ENCODE assay signal across 10 mouse cellular contexts in genomic region chr4:43724764-43725163, GRCm38 (mm10). TPM values are rescaled to one million over a fixed set of nuclear protein-coding genes. Genes with fewer than 3 reads are reported as not detected.
DNase-seq lines count a peak whose midpoint lies in the region; ATAC-seq and TF ChIP-seq lines count a peak whose summit lies in the region.
"Had no signal": no experiment of that assay in that cellular context is flagged by ENCODE, and none has a peak within 500 bp of the region (broad histone marks: within the 10 kb centered on the region; RNA-seq: fewer than 3 reads in every experiment).

No protein-coding gene starts in this region.

- no peak overlapping the region for H3K9ac ChIP-seq in MEL (ENCODE audit: control insufficient read depth, low read depth, low read length, poor library complexity, severe bottlenecking)
- no peak overlapping the region for H3K9ac ChIP-seq in stomach, postnatal 0 days (ENCODE audit: low read length)
- H3K9ac ChIP-seq: stomach, embryonic 15.5 days had no signal

- no peak for TF ChIP-seq POLR2A in MEL (IDR thresholded peaks at IDR 0.05; ENCODE audit: control insufficient read depth in 1 of 2, insufficient read depth in 1 of 2, low read depth in 1 of 2, low read length in 2 of 2, poor library complexity in 1 of 2)

- intact Hi-C loops in heart, postnatal 14 days (cut with DNase I) = loop anchor here (1.0 to 2.0 kb wide), 2 partner anchors 38 to 137 kb away; no protein-coding TSS in a partner anchor

- peak; percentile 77 for DNase-seq in adrenal gland, postnatal 14 days
- no peak for DNase-seq in adrenal gland, postnatal 4 days (ENCODE audit: low spot score in 2 of 2)
- peak in 1 of 2 experiments; percentile 32 for DNase-seq in layer of hippocampus, adult 2 months (ENCODE audit: low spot score in 2 of 2)
- no peak for DNase-seq in layer of hippocampus, adult 18-20 months (ENCODE audit: low spot score in 2 of 2)
- DNase-seq in MEL (ENCODE audit: low read depth, low spot score) = peak; percentile 49
- DNase-seq in heart, postnatal 14 days = peak; percentile 67 to 81
- DNase-seq in stomach, postnatal 0 days (ENCODE audit: low spot score) = peak; percentile 59
- DNase-seq in left cerebral cortex, adult 8-10 months (ENCODE audit: low spot score in 2 of 2) = no peak

- no peak for ATAC-seq in stomach, postnatal 0 days (ENCODE audit: low FRiP score, low TSS enrichment)

- 26% methylated on average over 1 of the region's 1 CpGs for WGBS in stomach, postnatal 0 days

- H3K9me3 ChIP-seq in MEL (replicated peaks; ENCODE audit: insufficient read depth, low read length) = no peaks in the 10 kb centered on the region
- no peaks in the 10 kb centered on the region for H3K9me3 ChIP-seq in stomach, postnatal 0 days (ENCODE audit: control insufficient read depth, low read length)
- H3K9me3 ChIP-seq: stomach, embryonic 15.5 days had no signal

- peaks cover 6 to 10% of the 10 kb centered on the region in 2 experiments; a peak in 3 of 4 replicates for H3K27me3 ChIP-seq in MEL (ENCODE audit: control insufficient read depth in 1 of 2, insufficient read depth in 2 of 2, low read length in 2 of 2)
- H3K27me3 ChIP-seq in stomach, postnatal 0 days (ENCODE audit: control insufficient read depth, insufficient read depth, low read length) = no peaks in the 10 kb centered on the region
- H3K27me3 ChIP-seq: stomach, embryonic 15.5 days had no signal

- no peak overlapping the region for H3K4me2 ChIP-seq in stomach, postnatal 0 days (replicated peaks; ENCODE audit: low read depth)
- H3K4me2 ChIP-seq: stomach, embryonic 15.5 days had no signal

- no peaks in the 10 kb centered on the region for H3K79me2 ChIP-seq in MEL (ENCODE audit: control insufficient read depth, insufficient read depth, low read length, poor library complexity)

- peaks cover 0 to 16% of the 10 kb centered on the region in 2 experiments; a peak in 2 of 4 replicates for H3K4me1 ChIP-seq in MEL (ENCODE audit: control insufficient read depth in 1 of 2, insufficient read depth in 2 of 2, low read length in 2 of 2)
- peaks cover 20% of the 10 kb centered on the region for H3K4me1 ChIP-seq in stomach, postnatal 0 days (replicated peaks; ENCODE audit: control insufficient read depth, insufficient read depth)

- H3K4me3 ChIP-seq in layer of hippocampus, adult 2 months = no peak overlapping the region
- H3K4me3 ChIP-seq in MEL (ENCODE audit: control insufficient read depth in 1 of 2, insufficient read depth in 1 of 2, low read depth in 2 of 2, low read length in 2 of 2) = no peak overlapping the region
- no peak overlapping the region for H3K4me3 ChIP-seq in stomach, postnatal 0 days (ENCODE audit: low read depth, low read length)
- H3K4me3 ChIP-seq: stomach, embryonic 15.5 days had no signal

- TF ChIP-seq EP300 in MEL (IDR thresholded peaks at IDR 0.05; ENCODE audit: low read depth in 1 of 2, low read length in 2 of 2) = no peak
- no peak for TF ChIP-seq EP300 in stomach, postnatal 0 days (optimal IDR thresholded peaks at IDR 0.05)

- TF ChIP-seq CTCF in layer of hippocampus, adult 2 months (conservative IDR thresholded peaks at IDR 0.05) = peak; percentile 87
- peak; percentile 27 to 82 (median 68); a peak in 5 of 6 replicates for TF ChIP-seq CTCF in MEL (IDR thresholded peaks at IDR 0.05 in 2 of 3, conservative IDR thresholded peaks at IDR 0.05 in 1 of 3; ENCODE audit: control insufficient read depth in 1 of 3, insufficient read depth in 1 of 3, low read depth in 2 of 3, low read length in 3 of 3, poor library complexity in 1 of 3, severe bottlenecking in 1 of 3)
- TF ChIP-seq CTCF in stomach, postnatal 0 days (IDR thresholded peaks at IDR 0.05; ENCODE audit: low read depth) = peak; percentile 90

- no peaks in the 10 kb centered on the region for H3K36me3 ChIP-seq in MEL (ENCODE audit: control insufficient read depth in 1 of 2, insufficient read depth in 2 of 2, low read length in 2 of 2)
- no peaks in the 10 kb centered on the region for H3K36me3 ChIP-seq in stomach, postnatal 0 days (ENCODE audit: control insufficient read depth, insufficient read depth, low read length)
- H3K36me3 ChIP-seq: stomach, embryonic 15.5 days had no signal

- no peak overlapping the region for H3K27ac ChIP-seq in layer of hippocampus, adult 2 months
- H3K27ac ChIP-seq in MEL (ENCODE audit: control insufficient read depth, low read depth, low read length) = no peak overlapping the region
- H3K27ac ChIP-seq in stomach, postnatal 0 days (replicated peaks) = no peak overlapping the region
- H3K27ac ChIP-seq: stomach, embryonic 15.5 days had no signal

- peak; percentile 69 for TF ChIP-seq RAD21 in MEL (IDR thresholded peaks at IDR 0.05; ENCODE audit: low read depth, low read length)

TF ChIP-seq in MEL, 35 proteins besides CTCF, POLR2A, EP300 and RAD21 (continues in another document):
- peak; percentile 70 for TF ChIP-seq SMC3 (IDR thresholded peaks at IDR 0.05; ENCODE audit: low read depth, low read length)
- TF ChIP-seq ELF1 (IDR thresholded peaks at IDR 0.05; ENCODE audit: low read depth, low read length) = no peak
- TF ChIP-seq JUND (IDR thresholded peaks at IDR 0.05; ENCODE audit: low read depth, low read length) = no peak
- no peak for TF ChIP-seq ZMIZ1 (IDR thresholded peaks at IDR 0.05; ENCODE audit: low read depth, low read length)
- TF ChIP-seq USF1 (IDR thresholded peaks at IDR 0.05; ENCODE audit: low read depth, low read length) = no peak
- TF ChIP-seq E2F4 (IDR thresholded peaks at IDR 0.05; ENCODE audit: borderline replicate concordance, low read depth, low read length) = no peak
- no peak for TF ChIP-seq KAT2A (conservative IDR thresholded peaks at IDR 0.05; ENCODE audit: low read depth, low read length)
- TF ChIP-seq UBTF (IDR thresholded peaks at IDR 0.05; ENCODE audit: borderline replicate concordance, insufficient read depth, low read depth, low read length) = no peak
- no peak for TF ChIP-seq TAL1 (IDR thresholded peaks at IDR 0.05; ENCODE audit: low read length)
- no peak for TF ChIP-seq CHD2 (IDR thresholded peaks at IDR 0.05; ENCODE audit: low read length)
- no peak for TF ChIP-seq MYB (IDR thresholded peaks at IDR 0.05; ENCODE audit: low read depth, low read length)
- no peak for TF ChIP-seq MAZ (IDR thresholded peaks at IDR 0.05; ENCODE audit: low read depth, low read length)
- no peak for TF ChIP-seq GABPA (IDR thresholded peaks at IDR 0.05; ENCODE audit: low read depth, low read length)
- peak; percentile 53 for TF ChIP-seq ZC3H11A (IDR thresholded peaks at IDR 0.05; ENCODE audit: low read depth, low read length)

RNA-seq across cellular contexts. Expression of gene Hrct1, which starts 2.2 kb away (rescaled TPM):
- 4.4 and 6.2 TPM in 2 replicates for total RNA-seq in adrenal gland, postnatal 14 days (2021)
- total RNA-seq in adrenal gland, postnatal 4 days (2021) = 1 to 10 TPM; 2.4 to 3.6 TPM
- 1 to 10 TPM in 1 of 2 experiments, under 1 TPM in 1; 0.39 to 1.2 TPM for total RNA-seq in layer of hippocampus, adult 2 months (2021)
- 1 to 10 TPM in 1 of 2 experiments, under 1 TPM in 1; 0.79 to 1.6 TPM for total RNA-seq in layer of hippocampus, adult 18-20 months (2021)
- total RNA-seq in MEL (2012; rRNA removed) = not detected in 2 replicates
- polyA plus RNA-seq in MEL (2012; ENCODE audit: insufficient read depth in 1 of 2, insufficient read length in 2 of 2, low read depth in 1 of 2, low replicate concordance in 2 of 2, missing spikeins in 1 of 2) = not detected
- 1 to 10 TPM; 4.7 to 5.1 TPM for total RNA-seq in heart, postnatal 14 days (2021)
- polyA plus RNA-seq in stomach, postnatal 0 days (2015; fragmentation: Nextera tagmentation; extraction: Ambion mirVana) = 6.1 and 7.8 TPM in 2 replicates
- under 1 TPM; 0.60 to 0.91 (median 0.75) TPM for total RNA-seq in left cerebral cortex, adult 8-10 months (2022)

RNA-seq across cellular contexts. Expression of gene Spaar, which starts 5.1 kb away (rescaled TPM):
- total RNA-seq in adrenal gland, postnatal 14 days (2021) = 4.2 and 6.2 TPM in 2 replicates
- 1 to 10 TPM; 1.4 to 2.0 TPM for total RNA-seq in adrenal gland, postnatal 4 days (2021)
- under 1 TPM; 0.97 to 0.98 TPM for total RNA-seq in layer of hippocampus, adult 2 months (2021)
- total RNA-seq in layer of hippocampus, adult 18-20 months (2021) = 1 to 10 TPM in 1 of 2 experiments, under 1 TPM in 1; 0.58 to 1.3 TPM
- total RNA-seq in MEL (2012; rRNA removed) = not detected in 2 replicates
- not detected for polyA plus RNA-seq in MEL (2012; ENCODE audit: insufficient read depth in 1 of 2, insufficient read length in 2 of 2, low read depth in 1 of 2, low replicate concordance in 2 of 2, missing spikeins in 1 of 2)
- total RNA-seq in heart, postnatal 14 days (2021) = 1 to 10 TPM; 5.0 to 6.1 TPM
- polyA plus RNA-seq in stomach, postnatal 0 days (2015; fragmentation: Nextera tagmentation; extraction: Ambion mirVana) = 0.27 and 0.30 TPM in 2 replicates
- under 1 TPM; 0.39 to 0.91 (median 0.81) TPM for total RNA-seq in left cerebral cortex, adult 8-10 months (2022)

RNA-seq across cellular contexts. Expression of gene Olfr71, which starts 14.7 kb away (rescaled TPM):
- not detected in 2 replicates for total RNA-seq in adrenal gland, postnatal 14 days (2021)
- not detected for total RNA-seq in adrenal gland, postnatal 4 days (2021)
- not detected for total RNA-seq in layer of hippocampus, adult 2 months (2021)
- total RNA-seq in layer of hippocampus, adult 18-20 months (2021) = not detected
- total RNA-seq in MEL (2012; rRNA removed) = not detected in 2 replicates
- not detected for polyA plus RNA-seq in MEL (2012; ENCODE audit: insufficient read depth in 1 of 2, insufficient read length in 2 of 2, low read depth in 1 of 2, low replicate concordance in 2 of 2, missing spikeins in 1 of 2)
- not detected for total RNA-seq in heart, postnatal 14 days (2021)
- polyA plus RNA-seq in stomach, postnatal 0 days (2015; fragmentation: Nextera tagmentation; extraction: Ambion mirVana) = not detected in 2 replicates
- not detected for total RNA-seq in left cerebral cortex, adult 8-10 months (2022)
- total RNA-seq: gastrocnemius, postnatal 4 days had no signal
- polyA plus RNA-seq: stomach, embryonic 15.5 days had no signal

RNA-seq across cellular contexts. Expression of gene Olfr70, which starts 24.2 kb away (rescaled TPM):
- total RNA-seq in adrenal gland, postnatal 14 days (2021) = not detected in 2 replicates
- not detected for total RNA-seq in adrenal gland, postnatal 4 days (2021)
- not detected for total RNA-seq in layer of hippocampus, adult 2 months (2021)
- not detected for total RNA-seq in layer of hippocampus, adult 18-20 months (2021)
- total RNA-seq in MEL (2012; rRNA removed) = not detected in 2 replicates
- not detected for polyA plus RNA-seq in MEL (2012; ENCODE audit: insufficient read depth in 1 of 2, insufficient read length in 2 of 2, low read depth in 1 of 2, low replicate concordance in 2 of 2, missing spikeins in 1 of 2)
- total RNA-seq in heart, postnatal 14 days (2021) = not detected
- not detected in 2 replicates for polyA plus RNA-seq in stomach, postnatal 0 days (2015; fragmentation: Nextera tagmentation; extraction: Ambion mirVana)
- not detected for total RNA-seq in left cerebral cortex, adult 8-10 months (2022)
- total RNA-seq: gastrocnemius, postnatal 4 days had no signal
- polyA plus RNA-seq: stomach, embryonic 15.5 days had no signal

RNA-seq across cellular contexts. Expression of gene Olfr159, which starts 46.0 kb away (rescaled TPM):
- not detected in 2 replicates for total RNA-seq in adrenal gland, postnatal 14 days (2021)
- total RNA-seq in adrenal gland, postnatal 4 days (2021) = not detected
- not detected for total RNA-seq in layer of hippocampus, adult 2 months (2021)
- not detected for total RNA-seq in layer of hippocampus, adult 18-20 months (2021)
- total RNA-seq in MEL (2012; rRNA removed) = not detected in 2 replicates
- polyA plus RNA-seq in MEL (2012; ENCODE audit: insufficient read depth in 1 of 2, insufficient read length in 2 of 2, low read depth in 1 of 2, low replicate concordance in 2 of 2, missing spikeins in 1 of 2) = not detected
- not detected for total RNA-seq in heart, postnatal 14 days (2021)
- not detected in 2 replicates for polyA plus RNA-seq in stomach, postnatal 0 days (2015; fragmentation: Nextera tagmentation; extraction: Ambion mirVana)
- under 1 TPM in 1 of 4 experiments, not detected in 3; 0.42 TPM for total RNA-seq in left cerebral cortex, adult 8-10 months (2022)
- total RNA-seq: gastrocnemius, postnatal 4 days had no signal
- polyA plus RNA-seq: stomach, embryonic 15.5 days had no signal

Comparison
In these comparisons a context has a peak if more than half of its experiments do, and no peak if none do; other contexts are left out.
1. DNase-seq: peak in adrenal gland, postnatal 14 days (single experiment), MEL (single experiment), heart, postnatal 14 days (2 of 2) and stomach, postnatal 0 days (single experiment); none in adrenal gland, postnatal 4 days (0 of 2), layer of hippocampus, adult 18-20 months (0 of 2) and left cerebral cortex, adult 8-10 months (0 of 2).
2. Peak in every context shown above with its lines, with median percentiles within 50 percentile points of each other: CTCF ChIP-seq.